Mouse (Mus musculus): ENCODE measurements at regions not wholly inside any gene's neighbourhood (a gene's known extent, or its start where the extent isn't known, plus 50 kb on each side); places are given as distances from the start of the nearest gene placed in this dataset.

GRCm38 (mm10) chr2:34074066-34074465 lies 186.3 kb upstream of the Mvb12b start:
- no peak overlapping the region for H3K9ac ChIP-seq (ENCODE audit: low read length)
- H3K27ac ChIP-seq (ENCODE audit: low read depth, low read length), result no peak overlapping the region
- DNase-seq (ENCODE audit: low spot score, missing footprints) (peak; percentile 21), ATAC-seq (ENCODE audit: low FRiP score) (no peak)
- no peaks in the 10 kb centered on the region for H3K27me3 ChIP-seq (ENCODE audit: control insufficient read depth, insufficient read depth, low read length)
- H3K4me2 ChIP-seq, result no peak overlapping the region
- H3K4me3 ChIP-seq (ENCODE audit: low read depth, low read length), result no peak overlapping the region
- 84% methylated on average over 3 of the region's 3 CpGs for WGBS
- peaks cover 16% of the 10 kb centered on the region for H3K4me1 ChIP-seq (ENCODE audit: control insufficient read depth, insufficient read depth, low read length)
- H3K9me3 ChIP-seq (ENCODE audit: control insufficient read depth, low read length), result no peaks in the 10 kb centered on the region
- H3K36me3 ChIP-seq (ENCODE audit: control insufficient read depth, insufficient read depth, low read length), result no peaks in the 10 kb centered on the region

DNA sequence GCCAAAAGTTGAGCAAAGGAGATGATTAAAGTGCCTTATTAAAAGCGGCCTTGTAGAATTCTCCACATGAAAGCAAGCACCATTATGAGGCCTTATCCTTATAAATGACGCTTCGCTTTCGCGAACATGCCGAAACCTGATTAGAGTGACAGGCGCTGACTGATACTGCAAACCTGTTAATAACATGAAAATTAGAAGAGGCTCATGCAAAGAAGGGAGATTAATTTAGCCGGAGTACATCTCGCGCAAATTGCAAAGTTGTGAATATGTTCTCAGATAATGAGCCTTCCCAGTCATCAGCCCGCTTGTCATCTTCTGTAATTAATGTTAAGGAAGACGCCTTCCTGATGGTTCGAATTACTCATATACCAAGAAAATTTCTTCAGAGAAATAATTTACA lies 177.8 kb upstream of the Mvb12b start:
- H3K4me1 ChIP-seq (ENCODE audit: control insufficient read depth, insufficient read depth, low read length), result no peaks in the 10 kb centered on the region
- H3K27ac ChIP-seq (ENCODE audit: low read depth, low read length), result no peak overlapping the region
- ATAC-seq (ENCODE audit: low FRiP score) (no peak), DNase-seq (ENCODE audit: low spot score, missing footprints) (peak; percentile 45)
- no peak overlapping the region for H3K4me3 ChIP-seq (ENCODE audit: low read depth, low read length)
- H3K27me3 ChIP-seq (ENCODE audit: control insufficient read depth, insufficient read depth, low read length), result no peaks in the 10 kb centered on the region
- H3K9ac ChIP-seq (ENCODE audit: low read length), result no peak overlapping the region
- no peaks in the 10 kb centered on the region for H3K36me3 ChIP-seq (ENCODE audit: control insufficient read depth, insufficient read depth, low read length)
- H3K9me3 ChIP-seq (ENCODE audit: control insufficient read depth, low read length), result no peaks in the 10 kb centered on the region
- 94% methylated on average over 13 of the region's 13 CpGs for WGBS
- no peak overlapping the region for H3K4me2 ChIP-seq

GRCm38 (mm10) chr2:34065090-34065489 lies 177.3 kb upstream of the Mvb12b start:
- DNase-seq (ENCODE audit: low spot score, missing footprints) (peak; percentile 85), ATAC-seq (ENCODE audit: low FRiP score) (no peak)
- WGBS, result 49% methylated on average over 10 of the region's 10 CpGs

GRCm38 (mm10) chr2:34056552-34056951 lies 168.8 kb upstream of the Mvb12b start:
- Histone ChIP-seq H3K4me1 (ENCODE audit: control insufficient read depth, insufficient read depth, low read length) (no peaks in the 10 kb centered on the region), H3K9me3 (ENCODE audit: control insufficient read depth, low read length) (no peaks in the 10 kb centered on the region), H3K27ac (ENCODE audit: low read depth, low read length) (no peak overlapping the region), H3K4me3 (ENCODE audit: low read depth, low read length) (no peak overlapping the region), H3K4me2 (no peak overlapping the region), H3K9ac (ENCODE audit: low read length) (no peak overlapping the region), H3K36me3 (ENCODE audit: control insufficient read depth, insufficient read depth, low read length) (no peaks in the 10 kb centered on the region), H3K27me3 (ENCODE audit: control insufficient read depth, insufficient read depth, low read length) (no peaks in the 10 kb centered on the region)
- ATAC-seq (ENCODE audit: low FRiP score) (no peak), DNase-seq (ENCODE audit: low spot score, missing footprints) (peak; percentile 54)
- WGBS, result 82% methylated on average over 13 of the region's 13 CpGs

More at GRCm38 (mm10) chr2:34065090-34065489, 177.3 kb upstream of the Mvb12b start:
- Histone ChIP-seq H3K36me3 (ENCODE audit: control insufficient read depth, insufficient read depth, low read length) (no peaks in the 10 kb centered on the region), H3K9me3 (ENCODE audit: control insufficient read depth, low read length) (no peaks in the 10 kb centered on the region), H3K4me1 (ENCODE audit: control insufficient read depth, insufficient read depth, low read length) (no peaks in the 10 kb centered on the region), H3K4me2 (no peak overlapping the region), H3K27ac (ENCODE audit: low read depth, low read length) (no peak overlapping the region), H3K27me3 (ENCODE audit: control insufficient read depth, insufficient read depth, low read length) (no peaks in the 10 kb centered on the region), H3K4me3 (ENCODE audit: low read depth, low read length) (no peak overlapping the region), H3K9ac (ENCODE audit: low read length) (no peak overlapping the region)

- DNase-seq (ENCODE audit: low spot score, missing footprints), result no peak
- 84% methylated on average over 5 of the region's 5 CpGs for WGBS
Observed at GRCm38 (mm10) chr2:34043064-34043463, 155.3 kb upstream of the Mvb12b start.

GRCm38 (mm10) chr2:34042336-34042735 lies 154.6 kb upstream of the Mvb12b start:
- Histone ChIP-seq H3K36me3 (ENCODE audit: control insufficient read depth, insufficient read depth, low read length) (no peaks in the 10 kb centered on the region), H3K4me1 (ENCODE audit: control insufficient read depth, insufficient read depth, low read length) (no peaks in the 10 kb centered on the region), H3K27ac (ENCODE audit: low read depth, low read length) (no peak overlapping the region), H3K4me3 (ENCODE audit: low read depth, low read length) (no peak overlapping the region), H3K9me3 (ENCODE audit: control insufficient read depth, low read length) (no peaks in the 10 kb centered on the region), H3K27me3 (ENCODE audit: control insufficient read depth, insufficient read depth, low read length) (no peaks in the 10 kb centered on the region), H3K9ac (ENCODE audit: low read length) (no peak overlapping the region), H3K4me2 (no peak overlapping the region)
- DNase-seq (ENCODE audit: low spot score, missing footprints) (no peak), ATAC-seq (ENCODE audit: low FRiP score) (no peak)
- WGBS, result 66% methylated on average over 7 of the region's 7 CpGs

More at GRCm38 (mm10) chr2:34043064-34043463, 155.3 kb upstream of the Mvb12b start:
- H3K36me3 ChIP-seq (ENCODE audit: control insufficient read depth, insufficient read depth, low read length), result no peaks in the 10 kb centered on the region
- no peak overlapping the region for H3K4me2 ChIP-seq
- H3K4me3 ChIP-seq (ENCODE audit: low read depth, low read length), result no peak overlapping the region
- ATAC-seq (ENCODE audit: low FRiP score), result no peak
- no peak overlapping the region for H3K27ac ChIP-seq (ENCODE audit: low read depth, low read length)
- no peaks in the 10 kb centered on the region for H3K27me3 ChIP-seq (ENCODE audit: control insufficient read depth, insufficient read depth, low read length)
- no peaks in the 10 kb centered on the region for H3K9me3 ChIP-seq (ENCODE audit: control insufficient read depth, low read length)
- no peaks in the 10 kb centered on the region for H3K4me1 ChIP-seq (ENCODE audit: control insufficient read depth, insufficient read depth, low read length)
- H3K9ac ChIP-seq (ENCODE audit: low read length), result no peak overlapping the region

DNA sequence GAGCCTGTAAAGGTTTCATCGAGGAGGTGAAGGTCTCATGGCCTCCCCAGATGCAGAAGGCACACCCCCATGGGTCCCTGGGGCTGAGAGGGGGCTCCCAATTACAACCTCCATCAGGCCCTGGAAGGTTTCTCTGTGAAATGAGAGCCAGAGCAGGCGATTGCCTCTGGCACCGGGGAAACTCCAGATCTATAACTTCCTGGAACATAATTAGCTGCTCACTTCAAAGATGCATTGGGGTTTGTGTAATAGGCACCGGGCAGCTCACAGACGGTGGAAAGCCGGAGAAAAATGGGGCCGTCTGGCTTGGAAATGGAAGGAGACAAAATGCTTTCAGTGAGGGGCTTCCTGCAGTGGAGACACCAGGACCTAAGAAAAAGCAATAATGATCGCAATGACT lies 151.2 kb upstream of the Mvb12b start:
- Histone ChIP-seq H3K4me3 (ENCODE audit: low read depth, low read length) (no peak overlapping the region), H3K27ac (ENCODE audit: low read depth, low read length) (no peak overlapping the region), H3K9ac (ENCODE audit: low read length) (no peak overlapping the region), H3K4me2 (no peak overlapping the region), H3K9me3 (ENCODE audit: control insufficient read depth, low read length) (no peaks in the 10 kb centered on the region), H3K4me1 (ENCODE audit: control insufficient read depth, insufficient read depth, low read length) (no peaks in the 10 kb centered on the region), H3K27me3 (ENCODE audit: control insufficient read depth, insufficient read depth, low read length) (no peaks in the 10 kb centered on the region), H3K36me3 (ENCODE audit: control insufficient read depth, insufficient read depth, low read length) (no peaks in the 10 kb centered on the region)
- no peak for DNase-seq (ENCODE audit: low spot score, missing footprints)
- no peak for ATAC-seq (ENCODE audit: low FRiP score)
- WGBS, result 86% methylated on average over 8 of the region's 8 CpGs

GRCm38 (mm10) chr2:34033212-34033611 lies 145.5 kb upstream of the Mvb12b start:
- H3K9ac ChIP-seq (ENCODE audit: low read length), result no peak overlapping the region
- no peaks in the 10 kb centered on the region for H3K9me3 ChIP-seq (ENCODE audit: control insufficient read depth, low read length)
- peaks cover 11% of the 10 kb centered on the region for H3K4me1 ChIP-seq (ENCODE audit: control insufficient read depth, insufficient read depth, low read length)
- DNase-seq (ENCODE audit: low spot score, missing footprints) (peak; percentile 28), ATAC-seq (ENCODE audit: low FRiP score) (no peak)
- H3K36me3 ChIP-seq (ENCODE audit: control insufficient read depth, insufficient read depth, low read length), result no peaks in the 10 kb centered on the region
- no peaks in the 10 kb centered on the region for H3K27me3 ChIP-seq (ENCODE audit: control insufficient read depth, insufficient read depth, low read length)
- WGBS, result 53% methylated on average over 11 of the region's 11 CpGs
- no peak overlapping the region for H3K4me2 ChIP-seq
- no peak overlapping the region for H3K4me3 ChIP-seq (ENCODE audit: low read depth, low read length)
- H3K27ac ChIP-seq (ENCODE audit: low read depth, low read length), result no peak overlapping the region

GRCm38 (mm10) chr2:34031421-34031820 lies 143.7 kb upstream of the Mvb12b start:
- Histone ChIP-seq H3K4me1 (ENCODE audit: control insufficient read depth, insufficient read depth, low read length) (peaks cover 20% of the 10 kb centered on the region), H3K9ac (ENCODE audit: low read length) (no peak overlapping the region), H3K27me3 (ENCODE audit: control insufficient read depth, insufficient read depth, low read length) (no peaks in the 10 kb centered on the region), H3K4me2 (0 out of 2 replicates have a peak overlapping the region, but pooled peaks have one; percentile 17), H3K27ac (ENCODE audit: low read depth, low read length) (no peak overlapping the region), H3K4me3 (ENCODE audit: low read depth, low read length) (no peak overlapping the region), H3K36me3 (ENCODE audit: control insufficient read depth, insufficient read depth, low read length) (no peaks in the 10 kb centered on the region), H3K9me3 (ENCODE audit: control insufficient read depth, low read length) (no peaks in the 10 kb centered on the region)
- 17% methylated on average over 7 of the region's 7 CpGs for WGBS
- peak; percentile 84 for DNase-seq (ENCODE audit: low spot score, missing footprints)
- ATAC-seq (ENCODE audit: low FRiP score), result no peak
